Mouse (Mus musculus): Measurements from ENCODE around the gene Foxred2.

DNA sequence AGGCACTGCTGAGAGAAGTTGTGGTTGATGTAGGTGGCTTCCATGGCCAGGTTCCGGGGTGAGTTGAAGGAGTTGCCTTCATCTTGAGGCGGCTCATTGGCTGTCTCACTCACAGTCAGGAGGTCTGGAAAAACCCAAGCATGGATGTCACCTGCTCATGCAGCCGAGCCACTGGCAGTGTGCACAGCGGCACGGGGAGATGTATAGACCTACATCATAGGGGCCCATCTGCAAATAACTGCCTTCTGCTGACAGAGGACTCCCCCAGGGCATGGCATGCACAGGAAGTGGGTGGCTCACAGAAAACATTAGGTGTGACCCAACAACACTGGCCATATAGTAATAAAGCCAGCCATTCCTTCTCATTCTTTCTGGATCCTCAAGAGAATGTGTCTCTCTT lies 5.9 kb upstream of the Foxred2 start:
- TF ChIP-seq CTCF (IDR thresholded peaks at IDR 0.05) (no peak), EP300 (IDR thresholded peaks at IDR 0.05) (no peak)
